Mouse (Mus musculus): ENCODE data around the gene Med7. TPM values are rescaled to one million over a fixed set of nuclear protein-coding genes. Genes with fewer than 3 reads are reported as not detected.
A peak's percentile ranks its signal among the peaks of the same experiment; 100 is the strongest.

Gene Med7
- 62.3 and 65.6 TPM in 2 replicates for polyA plus RNA-seq (2015; fragmentation: Nextera tagmentation; extraction: Ambion mirVana)

GRCm38 (mm10) chr11:46436760-46437458 lies at the start of gene Med7:
Gene Med7, plus strand, starts transcription at chr11:46436925.
- Histone ChIP-seq H3K4me1 (replicated peaks; ENCODE audit: control insufficient read depth, insufficient read depth, low read length) (peaks cover 3% of the 10 kb centered on the region), H3K36me3 (ENCODE audit: control insufficient read depth, insufficient read depth, low read length) (peaks cover 4% of the 10 kb centered on the region; the same call in 1 of the 2 replicates), H3K4me3 (ENCODE audit: low read length) (peak within 1 kb of the TSS; percentile 91), H3K9me3 (ENCODE audit: control insufficient read depth, low read length) (no peaks in the 10 kb centered on the region), H3K27me3 (ENCODE audit: control insufficient read depth, insufficient read depth, low read depth, low read length) (no peaks in the 10 kb centered on the region), H3K27ac (ENCODE audit: low read length) (peak within 1 kb of the TSS; percentile 90), H3K9ac (ENCODE audit: low read length) (peak within 1 kb of the TSS; percentile 97), H3K4me2 (ENCODE audit: low read depth, low read length) (peak within 1 kb of the TSS; percentile 74)
- under 1% methylated on average over 59 of the region's 59 CpGs for WGBS
- ATAC-seq (ENCODE audit: low read depth) = peak; percentile 100

GRCm38 (mm10) chr11:46387061-46387460 lies 49.7 kb upstream of the Med7 start:
- no peak overlapping the region for H3K9ac ChIP-seq (ENCODE audit: low read length)
- ATAC-seq (ENCODE audit: low read depth) = no peak
- no peak overlapping the region for H3K4me2 ChIP-seq (ENCODE audit: low read depth, low read length)
- no peaks in the 10 kb centered on the region for H3K36me3 ChIP-seq (ENCODE audit: control insufficient read depth, insufficient read depth, low read length)
- H3K27me3 ChIP-seq (ENCODE audit: control insufficient read depth, insufficient read depth, low read depth, low read length) = no peaks in the 10 kb centered on the region
- H3K4me3 ChIP-seq (ENCODE audit: low read length) = no peak overlapping the region
- 86% methylated on average over 8 of the region's 8 CpGs for WGBS
- no peaks in the 10 kb centered on the region for H3K4me1 ChIP-seq (replicated peaks; ENCODE audit: control insufficient read depth, insufficient read depth, low read length)
- H3K9me3 ChIP-seq (ENCODE audit: control insufficient read depth, low read length) = no peaks in the 10 kb centered on the region
- no peak overlapping the region for H3K27ac ChIP-seq (ENCODE audit: low read length)

DNA sequence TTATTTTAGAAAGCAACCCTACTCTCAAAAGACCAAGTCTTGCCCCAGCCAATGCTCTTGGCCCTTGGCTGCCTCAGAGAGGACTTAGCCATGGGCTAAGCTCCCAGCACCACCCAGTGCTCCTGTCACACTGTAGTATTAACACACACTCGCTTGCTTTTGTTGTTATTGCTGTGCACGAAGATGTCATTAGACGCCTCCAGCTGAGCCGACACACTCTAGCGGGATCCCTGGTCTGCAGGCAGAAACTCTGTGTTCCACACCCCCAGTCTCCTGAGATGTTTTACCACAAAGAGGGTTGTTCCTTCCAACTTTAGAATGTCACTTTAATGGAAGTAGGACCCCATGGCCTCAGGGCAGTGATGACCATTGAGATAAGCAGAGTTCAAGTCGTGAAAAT lies 48.3 kb upstream of the Med7 start:
- Histone ChIP-seq H3K4me1 (replicated peaks; ENCODE audit: control insufficient read depth, insufficient read depth, low read length) (no peaks in the 10 kb centered on the region), H3K27me3 (ENCODE audit: control insufficient read depth, insufficient read depth, low read depth, low read length) (no peaks in the 10 kb centered on the region), H3K36me3 (ENCODE audit: control insufficient read depth, insufficient read depth, low read length) (no peaks in the 10 kb centered on the region), H3K4me3 (ENCODE audit: low read length) (no peak overlapping the region), H3K9ac (ENCODE audit: low read length) (no peak overlapping the region), H3K27ac (ENCODE audit: low read length) (no peak overlapping the region), H3K9me3 (ENCODE audit: control insufficient read depth, low read length) (no peaks in the 10 kb centered on the region), H3K4me2 (ENCODE audit: low read depth, low read length) (no peak overlapping the region)
- no peak for ATAC-seq (ENCODE audit: low read depth)
- WGBS = 51% methylated on average over 6 of the region's 6 CpGs

- 72% methylated on average over 13 of the region's 13 CpGs for WGBS
- no peak within 1 kb of the TSS for H3K4me2 ChIP-seq (ENCODE audit: low read depth, low read length)
- no peak for ATAC-seq (ENCODE audit: low read depth)
Observed at GRCm38 (mm10) chr11:46389336-46390117, 47.2 kb upstream of the Med7 start, which contains the start of gene Itk. Gene Itk, minus strand, starts transcription at chr11:46389515.

GRCm38 (mm10) chr11:46390621-46391020 lies 46.1 kb upstream of the Med7 start:
- Histone ChIP-seq H3K27me3 (ENCODE audit: control insufficient read depth, insufficient read depth, low read depth, low read length) (no peaks in the 10 kb centered on the region), H3K4me3 (ENCODE audit: low read length) (no peak overlapping the region), H3K9me3 (ENCODE audit: control insufficient read depth, low read length) (no peaks in the 10 kb centered on the region), H3K36me3 (ENCODE audit: control insufficient read depth, insufficient read depth, low read length) (no peaks in the 10 kb centered on the region), H3K9ac (ENCODE audit: low read length) (no peak overlapping the region), H3K4me1 (replicated peaks; ENCODE audit: control insufficient read depth, insufficient read depth, low read length) (no peaks in the 10 kb centered on the region), H3K27ac (ENCODE audit: low read length) (no peak overlapping the region), H3K4me2 (ENCODE audit: low read depth, low read length) (no peak overlapping the region)
- ATAC-seq (ENCODE audit: low read depth) = no peak
- WGBS = 49% methylated on average over 3 of the region's 3 CpGs

More at GRCm38 (mm10) chr11:46389336-46390117, 47.2 kb upstream of the Med7 start, which contains the start of gene Itk:
- no peaks in the 10 kb centered on the region for H3K9me3 ChIP-seq (ENCODE audit: control insufficient read depth, low read length)
- H3K9ac ChIP-seq (ENCODE audit: low read length) = no peak within 1 kb of the TSS
- H3K36me3 ChIP-seq (ENCODE audit: control insufficient read depth, insufficient read depth, low read length) = no peaks in the 10 kb centered on the region
- H3K4me3 ChIP-seq (ENCODE audit: low read length) = no peak within 1 kb of the TSS
- H3K4me1 ChIP-seq (replicated peaks; ENCODE audit: control insufficient read depth, insufficient read depth, low read length) = no peaks in the 10 kb centered on the region
- H3K27me3 ChIP-seq (ENCODE audit: control insufficient read depth, insufficient read depth, low read depth, low read length) = no peaks in the 10 kb centered on the region
- no peak within 1 kb of the TSS for H3K27ac ChIP-seq (ENCODE audit: low read length)

DNA sequence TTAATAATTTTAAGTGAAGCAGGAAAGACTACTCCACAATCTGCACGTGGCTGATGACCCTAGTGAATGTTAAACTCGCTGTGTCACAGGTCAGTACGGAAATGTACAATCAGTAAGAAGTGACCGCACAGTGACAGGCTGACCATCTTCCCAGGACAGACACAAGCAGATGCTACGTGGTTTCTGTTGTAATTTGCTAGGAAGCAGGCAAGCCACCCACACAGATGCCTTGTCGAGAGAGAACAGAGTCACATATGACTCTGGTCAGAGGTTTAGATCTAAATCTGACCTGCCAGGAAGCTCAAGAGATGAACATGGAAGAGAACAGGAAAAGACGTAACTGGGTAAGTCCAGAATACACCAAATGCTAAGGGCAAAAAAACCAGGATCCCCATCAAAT lies 43.8 kb upstream of the Med7 start:
- H3K4me2 ChIP-seq (ENCODE audit: low read depth, low read length) = no peak overlapping the region
- no peaks in the 10 kb centered on the region for H3K36me3 ChIP-seq (ENCODE audit: control insufficient read depth, insufficient read depth, low read length)
- H3K9ac ChIP-seq (ENCODE audit: low read length) = no peak overlapping the region
- no peaks in the 10 kb centered on the region for H3K4me1 ChIP-seq (replicated peaks; ENCODE audit: control insufficient read depth, insufficient read depth, low read length)
- ATAC-seq (ENCODE audit: low read depth) = no peak
- no peaks in the 10 kb centered on the region for H3K9me3 ChIP-seq (ENCODE audit: control insufficient read depth, low read length)
- WGBS = 69% methylated on average over 7 of the region's 7 CpGs
- H3K4me3 ChIP-seq (ENCODE audit: low read length) = no peak overlapping the region
- no peaks in the 10 kb centered on the region for H3K27me3 ChIP-seq (ENCODE audit: control insufficient read depth, insufficient read depth, low read depth, low read length)
- no peak overlapping the region for H3K27ac ChIP-seq (ENCODE audit: low read length)

DNA sequence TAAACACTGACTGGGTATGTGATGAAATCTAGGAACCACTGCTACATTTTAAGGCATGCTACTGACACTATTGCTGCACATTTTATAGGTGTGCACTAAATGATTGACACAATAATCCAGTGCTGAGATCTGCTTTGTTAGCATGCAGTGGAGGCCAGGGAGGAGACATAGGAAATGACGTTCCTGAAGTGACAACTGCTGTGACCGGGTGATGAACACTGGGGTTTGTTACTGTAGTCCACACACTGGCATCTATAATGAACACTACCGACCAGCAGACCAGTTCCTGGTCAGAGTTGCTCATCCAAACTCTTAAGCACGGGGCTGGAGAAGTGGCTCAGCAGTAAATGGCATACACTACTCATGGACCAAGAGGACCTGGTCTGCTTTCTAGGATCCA lies 43.3 kb upstream of the Med7 start:
- Histone ChIP-seq H3K27me3 (ENCODE audit: control insufficient read depth, insufficient read depth, low read depth, low read length) (no peaks in the 10 kb centered on the region), H3K27ac (ENCODE audit: low read length) (no peak overlapping the region), H3K36me3 (ENCODE audit: control insufficient read depth, insufficient read depth, low read length) (no peaks in the 10 kb centered on the region), H3K9me3 (ENCODE audit: control insufficient read depth, low read length) (no peaks in the 10 kb centered on the region), H3K9ac (ENCODE audit: low read length) (no peak overlapping the region), H3K4me3 (ENCODE audit: low read length) (no peak overlapping the region), H3K4me1 (replicated peaks; ENCODE audit: control insufficient read depth, insufficient read depth, low read length) (no peaks in the 10 kb centered on the region), H3K4me2 (ENCODE audit: low read depth, low read length) (no peak overlapping the region)
- WGBS = 69% methylated on average over 4 of the region's 4 CpGs
- no peak for ATAC-seq (ENCODE audit: low read depth)

GRCm38 (mm10) chr11:46395088-46395487 lies 41.6 kb upstream of the Med7 start:
- H3K4me1 ChIP-seq (replicated peaks; ENCODE audit: control insufficient read depth, insufficient read depth, low read length) = no peaks in the 10 kb centered on the region
- 68% methylated on average over 2 of the region's 2 CpGs for WGBS
- no peak overlapping the region for H3K9ac ChIP-seq (ENCODE audit: low read length)
- H3K36me3 ChIP-seq (ENCODE audit: control insufficient read depth, insufficient read depth, low read length) = no peaks in the 10 kb centered on the region
- H3K27ac ChIP-seq (ENCODE audit: low read length) = no peak overlapping the region
- no peak overlapping the region for H3K4me2 ChIP-seq (ENCODE audit: low read depth, low read length)
- no peak for ATAC-seq (ENCODE audit: low read depth)
- no peaks in the 10 kb centered on the region for H3K9me3 ChIP-seq (ENCODE audit: control insufficient read depth, low read length)
- no peak overlapping the region for H3K4me3 ChIP-seq (ENCODE audit: low read length)
- no peaks in the 10 kb centered on the region for H3K27me3 ChIP-seq (ENCODE audit: control insufficient read depth, insufficient read depth, low read depth, low read length)

DNA sequence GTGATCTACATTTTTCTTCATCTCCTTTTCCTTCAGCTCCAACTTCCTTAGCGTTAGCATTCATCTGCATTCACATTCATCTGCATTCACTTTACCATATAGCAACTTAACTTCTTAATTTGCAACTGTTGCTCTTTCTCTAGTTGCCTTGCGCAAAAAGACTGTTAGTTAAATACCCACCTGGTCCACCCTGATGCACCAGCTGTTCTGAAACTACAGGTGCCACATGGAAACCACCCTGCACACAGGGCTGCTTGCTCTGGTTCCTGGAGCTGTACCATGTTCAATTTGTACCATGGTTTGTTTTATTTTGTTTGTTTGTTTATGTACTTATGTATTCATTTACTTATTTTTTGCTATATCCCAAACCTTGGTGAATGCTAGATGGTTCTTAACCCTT lies 41.0 kb upstream of the Med7 start:
- 89% methylated on average over 2 of the region's 2 CpGs for WGBS
- no peak overlapping the region for H3K4me3 ChIP-seq (ENCODE audit: low read length)
- no peaks in the 10 kb centered on the region for H3K9me3 ChIP-seq (ENCODE audit: control insufficient read depth, low read length)
- no peak overlapping the region for H3K4me2 ChIP-seq (ENCODE audit: low read depth, low read length)
- H3K27ac ChIP-seq (ENCODE audit: low read length) = no peak overlapping the region
- no peaks in the 10 kb centered on the region for H3K36me3 ChIP-seq (ENCODE audit: control insufficient read depth, insufficient read depth, low read length)
- H3K4me1 ChIP-seq (replicated peaks; ENCODE audit: control insufficient read depth, insufficient read depth, low read length) = no peaks in the 10 kb centered on the region
- ATAC-seq (ENCODE audit: low read depth) = no peak
- no peak overlapping the region for H3K9ac ChIP-seq (ENCODE audit: low read length)
- no peaks in the 10 kb centered on the region for H3K27me3 ChIP-seq (ENCODE audit: control insufficient read depth, insufficient read depth, low read depth, low read length)

Data from lung, embryonic 16.5 days (tissue).